Mouse (Mus musculus): ENCODE results near the gene Oprm1.
"Not testable (repeated sequence)": the region's sequence is repeated elsewhere in the genome, so short reads cannot be mapped to it uniquely, and the experiment has no call there.

Gene Oprm1

DNA sequence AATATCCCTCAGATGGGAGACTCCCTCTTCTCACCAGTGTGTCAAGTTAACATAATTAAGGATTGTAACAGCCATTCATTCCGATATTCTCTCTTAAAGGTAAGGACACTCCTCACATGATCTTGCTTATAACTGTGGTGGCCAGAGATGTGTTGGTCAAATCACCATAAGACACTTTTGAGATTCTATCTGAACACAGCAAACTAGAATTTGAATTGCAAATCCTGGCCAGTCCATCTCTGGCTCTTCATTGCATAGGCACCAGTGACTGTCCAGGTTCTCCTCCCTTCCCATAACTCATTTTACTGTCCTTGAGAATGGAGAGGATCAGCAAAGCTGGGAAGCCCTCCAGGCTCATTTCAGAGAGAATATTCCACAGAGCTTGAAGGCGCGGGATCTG is at the start of gene Oprm1:
TSS of gene Oprm1 (plus strand) at position 301 of the 400 bp plus-strand sequence.
- DNase-seq (ENCODE audit: low spot score): no peak

GRCm38 (mm10) chr10:6717181-6717948 is 40.9 kb upstream of the Oprm1 start:
- DNase-seq (ENCODE audit: low spot score): no peak

- no peak for DNase-seq (ENCODE audit: low spot score)
Measured at GRCm38 (mm10) chr10:6723765-6724164, 34.5 kb upstream of the Oprm1 start.

DNA sequence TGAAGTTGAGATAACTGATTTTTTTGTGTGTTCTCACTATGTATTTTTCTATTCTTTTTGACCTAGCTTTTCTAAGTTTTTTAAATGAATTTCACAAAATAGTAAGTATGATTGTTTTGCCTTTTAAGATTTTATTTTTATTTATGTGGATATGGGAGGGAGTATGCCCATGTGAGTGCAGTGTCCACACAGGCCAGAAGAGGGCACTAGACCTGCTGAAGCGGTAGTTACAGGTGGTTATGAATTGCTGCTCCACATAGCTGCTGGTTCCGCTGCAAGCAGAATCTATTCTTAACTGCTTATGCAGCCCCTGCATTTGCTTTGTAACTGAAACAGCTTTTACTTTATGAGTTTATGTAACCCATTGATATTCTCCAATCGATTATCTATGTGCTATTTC is 29.8 kb upstream of the Oprm1 start:
- DNase-seq (ENCODE audit: low spot score): no peak

- no peak for DNase-seq (ENCODE audit: low spot score)
Measured at GRCm38 (mm10) chr10:6753375-6753774, 4.9 kb upstream of the Oprm1 start.

- DNase-seq (ENCODE audit: low spot score): no peak
Measured at GRCm38 (mm10) chr10:6761287-6761811, 3.0 kb downstream of the Oprm1 start, which contains the start of gene Gm10945. Gm10945 (minus strand) TSS chr10:6761761.

- DNase-seq (ENCODE audit: low spot score): peak; percentile 8
Measured at GRCm38 (mm10) chr10:6788517-6789237, 30.4 kb downstream of the Oprm1 start.

DNA sequence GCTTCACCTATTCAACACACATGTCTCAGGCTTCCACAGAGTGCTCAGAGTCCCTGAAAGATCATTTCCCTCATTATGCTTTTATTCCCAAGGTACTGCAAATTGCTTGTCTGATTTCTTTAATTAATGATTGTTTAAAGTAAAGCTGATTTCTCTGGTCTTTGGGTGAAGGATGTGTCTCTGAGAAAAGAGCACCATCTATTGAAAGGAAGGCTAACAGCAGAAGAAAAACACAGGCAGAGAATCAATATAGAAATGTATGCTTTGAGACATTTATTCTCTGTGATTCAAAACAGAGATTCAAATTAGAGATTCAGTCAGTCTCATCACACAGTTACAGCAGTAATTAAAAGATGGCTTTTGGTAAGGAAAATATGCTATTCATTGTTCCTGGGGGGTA is 31.9 kb downstream of the Oprm1 start:
- no peak for DNase-seq (ENCODE audit: low spot score)

- no peak for DNase-seq (ENCODE audit: low spot score)
Measured at GRCm38 (mm10) chr10:6820626-6821025, 62.3 kb downstream of the Oprm1 start.

DNA sequence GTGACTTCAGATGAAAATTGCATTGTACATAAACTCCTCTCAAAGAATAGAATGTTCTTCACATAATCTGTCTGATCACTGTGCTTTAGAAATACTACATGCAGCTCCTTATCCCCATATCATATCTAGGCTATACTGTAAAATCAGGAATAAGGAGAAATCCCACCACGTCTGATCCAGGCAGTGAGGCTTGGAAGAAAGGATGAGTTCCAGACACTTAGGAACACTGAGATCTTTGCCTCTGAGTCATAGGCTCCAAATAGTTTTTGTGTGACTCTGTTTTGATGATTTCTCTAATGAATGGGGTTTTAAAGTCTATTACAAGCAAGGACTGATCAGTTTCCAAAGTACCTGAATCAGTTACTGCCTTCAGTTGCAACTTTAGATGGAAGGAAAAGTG is 83.9 kb downstream of the Oprm1 start:
- no peak for DNase-seq (ENCODE audit: low spot score)

DNA sequence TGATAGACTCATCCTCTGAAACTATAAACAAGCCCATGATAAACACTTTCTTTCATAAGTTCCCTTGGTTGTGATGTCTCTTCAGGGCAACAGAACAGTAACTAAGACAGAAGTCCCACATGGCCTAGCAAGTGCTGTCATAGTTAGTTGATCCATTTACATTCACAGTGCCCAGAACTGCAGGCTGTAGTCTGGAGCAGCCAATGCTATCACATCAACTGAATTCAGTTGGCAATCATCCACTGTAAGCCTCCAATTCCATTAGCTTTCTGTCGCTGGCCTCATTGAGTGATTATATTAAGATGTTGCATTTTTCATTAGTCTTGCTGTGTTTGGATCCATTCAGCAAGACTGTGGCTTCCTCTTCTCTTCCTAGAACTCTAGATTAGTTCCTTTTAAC is 88.0 kb downstream of the Oprm1 start:
- no peak for DNase-seq (ENCODE audit: low spot score)

- no peak for DNase-seq (ENCODE audit: low spot score)
Measured at GRCm38 (mm10) chr10:6848162-6848754, 90.0 kb downstream of the Oprm1 start.

GRCm38 (mm10) chr10:6848834-6849233 is 90.5 kb downstream of the Oprm1 start:
- DNase-seq (ENCODE audit: low spot score): no peak

DNA sequence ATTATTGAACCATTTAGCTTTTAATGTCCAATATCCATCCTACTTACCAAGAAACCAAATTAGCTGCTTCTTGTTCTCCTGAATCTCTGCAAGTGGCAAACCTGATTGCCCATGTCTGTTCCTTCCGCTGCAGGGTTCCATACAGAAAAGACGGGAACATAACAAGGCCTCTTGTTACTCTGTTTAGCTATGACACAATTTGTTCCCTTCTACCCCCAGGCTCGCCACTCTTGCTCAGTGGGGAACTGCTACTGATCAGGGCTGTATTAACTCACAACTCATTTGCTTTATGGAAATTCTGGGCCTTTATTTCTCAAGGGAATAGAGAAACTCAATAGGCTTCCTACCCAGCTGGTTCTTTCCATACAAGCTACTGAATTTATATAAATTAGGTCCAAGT is 97.5 kb downstream of the Oprm1 start:
- DNase-seq (ENCODE audit: low spot score): no peak

DNA sequence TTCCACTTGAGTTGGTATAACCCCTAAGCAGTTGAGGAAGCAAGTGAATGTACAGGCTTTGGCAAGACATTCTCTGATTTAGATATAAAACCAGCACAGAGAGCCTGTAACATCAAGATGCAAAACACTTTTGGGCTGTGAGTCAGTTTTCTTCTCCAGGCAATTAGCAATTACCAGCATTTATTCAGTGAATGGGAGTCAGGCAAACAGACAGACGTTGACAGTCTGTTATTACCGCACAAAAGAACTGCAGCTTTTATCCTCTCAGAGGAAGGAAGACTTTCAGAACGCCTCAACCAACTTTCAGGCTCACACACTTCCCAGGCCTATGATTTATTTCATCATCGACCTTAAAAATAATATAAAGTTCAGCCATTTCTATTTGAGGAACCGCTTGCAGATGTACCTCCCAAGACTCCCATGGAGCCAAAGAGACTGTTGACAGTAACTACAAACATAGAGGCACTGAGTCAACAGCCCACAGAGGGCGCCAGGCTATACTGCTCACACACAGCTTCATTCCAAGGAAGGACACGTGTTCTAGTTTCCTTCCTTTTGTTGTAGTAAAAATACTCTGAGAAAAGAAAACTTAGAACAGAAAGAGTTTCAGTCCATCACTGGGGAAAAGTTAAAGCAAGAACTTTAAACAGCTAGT is 113.2 kb downstream of the Oprm1 start:
- DNase-seq (ENCODE audit: low spot score): no peak

- no peak for DNase-seq (ENCODE audit: low spot score)
Measured at GRCm38 (mm10) chr10:6873917-6874316, 115.6 kb downstream of the Oprm1 start.

- no peak for DNase-seq (ENCODE audit: low spot score)
Measured at GRCm38 (mm10) chr10:6878276-6878881, 120.1 kb downstream of the Oprm1 start.

DNA sequence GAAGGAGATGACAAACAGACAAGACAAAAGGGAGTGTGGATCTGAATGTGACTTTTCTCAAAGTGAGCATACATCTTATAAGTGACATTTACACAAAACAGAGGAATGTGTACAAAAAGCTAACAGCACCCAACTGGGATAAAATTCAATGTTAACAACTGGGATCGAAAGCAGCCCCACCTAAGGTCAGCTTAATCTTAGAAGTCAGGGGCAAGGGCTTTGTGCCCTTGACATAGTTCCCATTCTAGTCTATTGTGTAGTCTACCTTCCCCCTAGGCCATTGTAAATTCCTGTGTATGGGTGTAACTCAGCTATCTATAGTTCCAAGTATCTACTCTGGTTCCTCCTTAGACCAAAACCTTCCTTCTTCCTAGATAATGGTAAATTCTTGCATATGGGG is 123.7 kb downstream of the Oprm1 start:
- DNase-seq (ENCODE audit: low spot score): not testable (repeated sequence)

DNA sequence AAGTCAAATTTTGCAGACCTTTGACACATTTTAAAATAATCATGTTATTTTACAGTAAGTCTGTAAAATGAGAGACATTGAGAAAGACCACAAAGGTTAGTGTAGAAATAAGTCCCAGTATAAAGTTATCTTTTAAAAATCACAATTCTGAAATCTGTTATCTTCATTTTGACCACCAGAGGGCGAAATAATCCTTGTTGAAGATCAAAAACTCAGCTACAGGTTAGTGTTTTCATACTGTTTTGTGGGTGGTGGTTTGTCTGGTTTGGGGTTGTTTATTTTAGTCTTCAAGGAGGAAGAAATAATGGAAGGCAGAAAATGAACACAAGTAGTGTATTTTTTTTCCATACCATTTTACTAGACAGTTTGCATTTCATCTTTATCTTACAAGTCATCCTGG is 127.2 kb downstream of the Oprm1 start:
- DNase-seq (ENCODE audit: low spot score): no peak

GRCm38 (mm10) chr10:6889640-6890245 is 131.4 kb downstream of the Oprm1 start:
- no peak for DNase-seq (ENCODE audit: low spot score)

- no peak for DNase-seq (ENCODE audit: low spot score)
Measured at GRCm38 (mm10) chr10:6890348-6891009, 132.2 kb downstream of the Oprm1 start.
